In the genomic region with DNA sequence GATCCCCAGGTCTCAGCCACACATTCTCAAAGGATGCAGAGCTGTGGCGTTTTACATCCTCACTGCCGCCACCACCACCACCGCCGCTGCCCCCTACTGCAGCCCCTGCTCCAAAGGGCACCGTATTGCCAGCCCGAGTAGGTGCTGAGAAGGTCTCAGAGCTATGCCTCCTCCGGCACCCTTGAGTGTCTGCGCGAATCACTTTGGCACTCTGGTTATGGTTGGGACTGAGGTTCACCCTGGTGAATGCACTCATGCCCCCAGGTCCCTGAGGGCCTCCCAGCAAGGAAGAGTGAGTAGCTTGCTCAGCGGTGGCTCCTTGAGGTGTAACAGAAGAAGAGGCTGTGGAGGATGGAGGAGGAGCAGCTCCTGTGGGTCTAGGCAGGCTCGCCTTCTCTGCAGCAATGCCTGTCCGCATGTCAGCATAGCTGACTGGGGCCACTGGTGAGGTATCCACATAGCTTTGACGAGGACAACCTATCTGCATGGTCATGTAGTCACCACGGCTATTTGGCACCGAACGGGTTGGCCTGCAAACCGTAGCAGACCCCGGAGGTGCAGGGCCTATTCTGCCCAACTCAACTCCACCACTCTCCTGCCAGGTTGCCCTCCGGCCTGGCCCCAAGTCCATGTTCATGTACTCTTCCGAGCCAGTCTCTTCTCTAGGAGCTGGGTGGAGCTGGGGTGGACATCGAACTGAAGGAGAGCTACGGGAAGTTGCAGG, we compare ENCODE assay signal across 7 mouse cellular contexts. TPM values are rescaled to one million over a fixed set of nuclear protein-coding genes. Genes with fewer than 3 reads are reported as not detected.
DNase-seq lines count a peak whose midpoint lies in the region; ATAC-seq and TF ChIP-seq lines count a peak whose summit lies in the region.

No protein-coding gene starts in this region.

- peaks cover 4% of the 10 kb centered on the region for H3K4me1 ChIP-seq in spleen, adult 2 months (ENCODE audit: control insufficient read depth, insufficient read depth, insufficient read length)
- H3K4me1 ChIP-seq in embryonic facial prominence, embryonic 11.5 days (ENCODE audit: control insufficient read depth, insufficient read depth, low read length) = no peaks in the 10 kb centered on the region; the same call in 1 of the 2 replicates
- peaks cover 25% of the 10 kb centered on the region for H3K4me1 ChIP-seq in heart, embryonic 11.5 days (ENCODE audit: control insufficient read depth, insufficient read depth, low read length)
- peaks cover 45% of the 10 kb centered on the region for H3K4me1 ChIP-seq in kidney, embryonic 16.5 days (ENCODE audit: insufficient read depth, low read length)
- H3K4me1 ChIP-seq in midbrain, embryonic 14.5 days (ENCODE audit: control insufficient read depth, insufficient read depth, low read length) = peaks cover 54% of the 10 kb centered on the region

- ATAC-seq in embryonic facial prominence, embryonic 11.5 days (replicated peaks; ENCODE audit: insufficient number of reproducible peaks, low FRiP score, low TSS enrichment, low read depth) = no peak
- no peak for ATAC-seq in heart, embryonic 11.5 days (replicated peaks; ENCODE audit: insufficient number of reproducible peaks, low FRiP score, low TSS enrichment)
- ATAC-seq in kidney, embryonic 16.5 days (ENCODE audit: low FRiP score, low TSS enrichment) = no peak
- no peak for ATAC-seq in midbrain, embryonic 14.5 days (ENCODE audit: low FRiP score, low TSS enrichment)

- TF ChIP-seq POLR2A in spleen, adult 2 months (IDR thresholded peaks at IDR 0.05; ENCODE audit: low read depth, low read length) = no peak

- peak overlapping the region; percentile 20; the same call in 1 of the 2 replicates for H3K4me3 ChIP-seq in spleen, adult 2 months (ENCODE audit: extremely low read depth, insufficient read depth, insufficient read length)
- H3K4me3 ChIP-seq in embryonic facial prominence, embryonic 11.5 days (ENCODE audit: low read depth, low read length) = peak overlapping the region; percentile 37
- peak overlapping the region; percentile 76 for H3K4me3 ChIP-seq in heart, embryonic 11.5 days (ENCODE audit: low read depth, low read length)
- peak overlapping the region; percentile 42 for H3K4me3 ChIP-seq in kidney, embryonic 16.5 days (ENCODE audit: low read length)
- peak overlapping the region; percentile 45 for H3K4me3 ChIP-seq in midbrain, embryonic 14.5 days (replicated peaks; ENCODE audit: low read depth, low read length)

- no peak overlapping the region for H3K27ac ChIP-seq in spleen, adult 2 months (ENCODE audit: insufficient read depth, low read length)
- H3K27ac ChIP-seq in embryonic facial prominence, embryonic 11.5 days (replicated peaks; ENCODE audit: low read depth, low read length) = no peak overlapping the region
- peak overlapping the region; percentile 73 for H3K27ac ChIP-seq in heart, embryonic 11.5 days (ENCODE audit: low read depth, low read length)
- no peak overlapping the region for H3K27ac ChIP-seq in kidney, embryonic 16.5 days (ENCODE audit: low read length)
- peak overlapping the region; percentile 1; the same call in 1 of the 2 replicates for H3K27ac ChIP-seq in midbrain, embryonic 14.5 days (replicated peaks; ENCODE audit: low read depth, low read length)

- no peak for TF ChIP-seq CTCF in spleen, adult 2 months (IDR thresholded peaks at IDR 0.05; ENCODE audit: extremely low read depth, insufficient read depth, insufficient read length, insufficient replicate concordance)

- WGBS in spleen, adult 2 months = 75% methylated on average over 22 of the region's 22 CpGs
- WGBS in embryonic facial prominence, embryonic 11.5 days = 67% methylated on average over 22 of the region's 22 CpGs
- WGBS in heart, embryonic 11.5 days (ENCODE audit: insufficient replicate concordance) = 49% methylated on average over 22 of the region's 22 CpGs
- WGBS in kidney, embryonic 16.5 days = 65% methylated on average over 22 of the region's 22 CpGs
- WGBS in midbrain, embryonic 14.5 days = 69% methylated on average over 22 of the region's 22 CpGs

- peak overlapping the region; percentile 58 for H3K9ac ChIP-seq in embryonic facial prominence, embryonic 11.5 days (replicated peaks; ENCODE audit: low read length)
- H3K9ac ChIP-seq in heart, embryonic 11.5 days (ENCODE audit: low read depth, low read length) = peak overlapping the region; percentile 79
- peak overlapping the region; percentile 48 for H3K9ac ChIP-seq in kidney, embryonic 16.5 days (replicated peaks; ENCODE audit: low read length)
- peak overlapping the region; percentile 52 for H3K9ac ChIP-seq in midbrain, embryonic 14.5 days (replicated peaks; ENCODE audit: low read length)

- DNase-seq in spleen, adult 2 months (ENCODE audit: low read depth in 1 of 2, low spot score in 2 of 2) = no peak
- no peak for DNase-seq in spleen, postnatal 10 days (ENCODE audit: low spot score in 2 of 2)
- DNase-seq in embryonic facial prominence, embryonic 11.5 days (ENCODE audit: low spot score) = no peak
- DNase-seq in midbrain, embryonic 14.5 days = no peak
- DNase-seq in spleen, postnatal 14 days (ENCODE audit: low spot score in 2 of 2) = no peak

- peak overlapping the region; percentile 65 for H3K4me2 ChIP-seq in embryonic facial prominence, embryonic 11.5 days (ENCODE audit: low read depth, low read length)
- peak overlapping the region; percentile 81 for H3K4me2 ChIP-seq in heart, embryonic 11.5 days
- peak overlapping the region; percentile 51 for H3K4me2 ChIP-seq in kidney, embryonic 16.5 days (replicated peaks; ENCODE audit: low read depth, low read length)
- H3K4me2 ChIP-seq in midbrain, embryonic 14.5 days (ENCODE audit: low read length) = peak overlapping the region; percentile 82

- no peaks in the 10 kb centered on the region for H3K36me3 ChIP-seq in spleen, adult 2 months (ENCODE audit: control insufficient read depth, insufficient read depth, low read length)
- peaks cover 4% of the 10 kb centered on the region for H3K36me3 ChIP-seq in embryonic facial prominence, embryonic 11.5 days (replicated peaks; ENCODE audit: control insufficient read depth, insufficient read depth, low read depth, low read length)
- H3K36me3 ChIP-seq in heart, embryonic 11.5 days (ENCODE audit: control insufficient read depth, insufficient read depth, low read length) = peaks cover 7% of the 10 kb centered on the region; the same call in 1 of the 2 replicates
- H3K36me3 ChIP-seq in kidney, embryonic 16.5 days (ENCODE audit: insufficient read depth, low read length) = peaks cover 16% of the 10 kb centered on the region
- 0 out of 2 replicates have a peak, but pooled peaks cover 6% of the 10 kb centered on the region for H3K36me3 ChIP-seq in midbrain, embryonic 14.5 days (ENCODE audit: control insufficient read depth, insufficient read depth, low read length)

- H3K27me3 ChIP-seq in spleen, adult 2 months (ENCODE audit: control insufficient read depth, insufficient read depth, low read length) = peaks cover 14% of the 10 kb centered on the region
- H3K27me3 ChIP-seq in embryonic facial prominence, embryonic 11.5 days (ENCODE audit: control insufficient read depth, insufficient read depth, low read length) = no peaks in the 10 kb centered on the region
- peaks cover 3% of the 10 kb centered on the region for H3K27me3 ChIP-seq in heart, embryonic 11.5 days (ENCODE audit: control insufficient read depth, insufficient read depth, low read length)
- H3K27me3 ChIP-seq in kidney, embryonic 16.5 days (ENCODE audit: insufficient read depth, low read length) = peaks cover 3% of the 10 kb centered on the region; the same call in 1 of the 2 replicates
- H3K27me3 ChIP-seq in midbrain, embryonic 14.5 days (ENCODE audit: control insufficient read depth, insufficient read depth, low read length) = no peaks in the 10 kb centered on the region

- H3K9me3 ChIP-seq in embryonic facial prominence, embryonic 11.5 days (replicated peaks; ENCODE audit: control insufficient read depth, low read length) = no peaks in the 10 kb centered on the region
- no peaks in the 10 kb centered on the region for H3K9me3 ChIP-seq in heart, embryonic 11.5 days (replicated peaks; ENCODE audit: control insufficient read depth, low read length)
- H3K9me3 ChIP-seq in kidney, embryonic 16.5 days (ENCODE audit: low read length) = no peaks in the 10 kb centered on the region
- no peaks in the 10 kb centered on the region for H3K9me3 ChIP-seq in midbrain, embryonic 14.5 days (ENCODE audit: control insufficient read depth, low read length)

RNA-seq across cellular contexts. Expression of gene Irs1, which starts 4.0 kb away (rescaled TPM):
- 1.3 and 1.7 TPM in 2 replicates for polyA plus RNA-seq in spleen, adult 2 months (2012; rRNA removed)
- polyA plus RNA-seq in embryonic facial prominence, embryonic 11.5 days (2014; fragmentation: Nextera tagmentation; extraction: Ambion mirVana) = 7.9 and 8.3 TPM in 2 replicates
- 8.4 and 10.9 TPM in 2 replicates for polyA plus RNA-seq in heart, embryonic 11.5 days (2014; fragmentation: Nextera tagmentation; extraction: Ambion mirVana)
- 4.2 and 4.3 TPM in 2 replicates for polyA plus RNA-seq in kidney, embryonic 16.5 days (2015; fragmentation: Nextera tagmentation; extraction: Ambion mirVana)
- 5.5 and 7.9 TPM in 2 replicates for polyA plus RNA-seq in midbrain, embryonic 14.5 days (2014; fragmentation: Nextera tagmentation; extraction: Ambion mirVana)

RNA-seq across cellular contexts. Expression of gene Rhbdd1, which starts 29.0 kb away (rescaled TPM):
- polyA plus RNA-seq in spleen, adult 2 months (2012; rRNA removed) = 6.3 and 7.4 TPM in 2 replicates
- polyA plus RNA-seq in embryonic facial prominence, embryonic 11.5 days (2014; fragmentation: Nextera tagmentation; extraction: Ambion mirVana) = 6.7 and 6.9 TPM in 2 replicates
- 7.9 and 8.7 TPM in 2 replicates for polyA plus RNA-seq in heart, embryonic 11.5 days (2014; fragmentation: Nextera tagmentation; extraction: Ambion mirVana)
- 11.2 and 11.8 TPM in 2 replicates for polyA plus RNA-seq in kidney, embryonic 16.5 days (2015; fragmentation: Nextera tagmentation; extraction: Ambion mirVana)
- polyA plus RNA-seq in midbrain, embryonic 14.5 days (2014; fragmentation: Nextera tagmentation; extraction: Ambion mirVana) = 2.9 and 3.2 TPM in 2 replicates

RNA-seq across cellular contexts. Expression of gene Gm9747, which starts 54.3 kb away (rescaled TPM):
- not detected in 2 replicates for polyA plus RNA-seq in spleen, adult 2 months (2012; rRNA removed)
- 31.9 and 35.9 TPM in 2 replicates for polyA plus RNA-seq in embryonic facial prominence, embryonic 11.5 days (2014; fragmentation: Nextera tagmentation; extraction: Ambion mirVana)
- polyA plus RNA-seq in heart, embryonic 11.5 days (2014; fragmentation: Nextera tagmentation; extraction: Ambion mirVana) = 33.1 and 40.5 TPM in 2 replicates
- 13.1 and 15.0 TPM in 2 replicates for polyA plus RNA-seq in kidney, embryonic 16.5 days (2015; fragmentation: Nextera tagmentation; extraction: Ambion mirVana)
- polyA plus RNA-seq in midbrain, embryonic 14.5 days (2014; fragmentation: Nextera tagmentation; extraction: Ambion mirVana) = 21.5 and 27.9 TPM in 2 replicates

Comparison
In these comparisons a context has a peak if more than half of its experiments do, and no peak if none do; other contexts are left out.
1. H3K27ac ChIP-seq: peak in heart, embryonic 11.5 days (single experiment) and midbrain, embryonic 14.5 days (single experiment); none in spleen, adult 2 months (single experiment), embryonic facial prominence, embryonic 11.5 days (single experiment) and kidney, embryonic 16.5 days (single experiment).
2. H3K4me3 ChIP-seq: peak in every context shown above with its lines; median percentile 76 in heart, embryonic 11.5 days; 45 in midbrain, embryonic 14.5 days; 42 in kidney, embryonic 16.5 days; 37 in embryonic facial prominence, embryonic 11.5 days; 20 in spleen, adult 2 months.
3. RNA of gene Gm9747, which starts 54.3 kb away (polyA plus RNA-seq): 31.9 to 35.9 TPM in embryonic facial prominence, embryonic 11.5 days, 33.1 to 40.5 TPM in heart, embryonic 11.5 days, 21.5 to 27.9 TPM in midbrain, embryonic 14.5 days and 13.1 to 15.0 TPM in kidney, embryonic 16.5 days; not detected in spleen, adult 2 months; every median in the first group is over 10 times any median in the second.
4. Peak in every context shown above with its lines, with median percentiles within 50 percentile points of each other: H3K4me2 ChIP-seq and H3K9ac ChIP-seq.